Mouse (Mus musculus) forebrain, embryonic 11.5 days (tissue): Measurements from ENCODE around the gene Btnl10. TPM values are rescaled to one million over a fixed set of nuclear protein-coding genes. Genes with fewer than 3 reads are reported as not detected.

Source experiments
- ATAC-seq: fragments of 200-750 bp; cut with Nextera tagmentation; replicated peaks from 2 replicates; pipeline ENCODE4 v1.8.0; 2017; ENCODE audit warnings: moderate TSS enrichment; ENCODE audit not compliant: low FRiP score
- DNase-seq: peaks from one replicate; pipeline ENCODE4 v3.0.0-alpha.2; 2017; ENCODE audit warnings: low spot score
- H3K27ac ChIP-seq: fragments of 300-500 bp; sonication (generic); 2 replicates; pipeline ENCODE4 v1.5.1; 2014; ENCODE audit warnings: low read depth, low read length
- H3K27me3 ChIP-seq: fragments of 300-500 bp; sonication (generic); 2 replicates; pipeline ENCODE4 v1.6.1; 2014; ENCODE audit warnings: mild to moderate bottlenecking, low read length, mixed read lengths; ENCODE audit not compliant: control insufficient read depth, insufficient read depth
- H3K36me3 ChIP-seq: fragments of 300-500 bp; sonication (generic); 2 replicates; pipeline ENCODE4 v1.6.1; 2014; ENCODE audit warnings: mild to moderate bottlenecking, low read length, moderate library complexity, mixed read lengths; ENCODE audit not compliant: control insufficient read depth, insufficient read depth
- H3K4me1 ChIP-seq: fragments of 300-500 bp; sonication (generic); replicated peaks from 2 replicates; pipeline ENCODE4 v1.6.1; 2014; ENCODE audit warnings: low read length, mixed read lengths; ENCODE audit not compliant: control insufficient read depth, insufficient read depth
- H3K4me2 ChIP-seq: fragments of 300-500 bp; sonication (generic); 2 replicates; pipeline ENCODE4 v1.6.1; 2014; ENCODE audit warnings: low read depth, mild to moderate bottlenecking, low read length, moderate library complexity, mixed read lengths; ENCODE audit not compliant: severe bottlenecking
- H3K4me3 ChIP-seq: fragments of 300-500 bp; sonication (generic); 2 replicates; pipeline ENCODE4 v1.5.1; 2014; ENCODE audit warnings: low read depth, low read length
- H3K9ac ChIP-seq: fragments of 300-500 bp; sonication (generic); 2 replicates; pipeline ENCODE4 v1.6.1; 2014; ENCODE audit warnings: low read length
- H3K9me3 ChIP-seq: fragments of 300-500 bp; sonication (generic); 2 replicates; pipeline ENCODE4 v1.6.1; 2016; ENCODE audit warnings: low read length, mixed read lengths; ENCODE audit not compliant: control insufficient read depth
- WGBS: fragments of 180-500 bp; shearing (Covaris S2); extraction: QIAGEN DNeasy Blood & Tissue Kit; methylation state at CpG from one replicate; pipeline ENCODE4 v1.1.7; 2014; 5-methylcytosine and 5-hydroxymethylcytosine counted together
- polyA plus RNA-seq: library from polyadenylated mRNA; unstranded; fragments of >200 nt; fragmentation: Nextera tagmentation; extraction: Ambion mirVana; gene quantifications from 2 replicates; pipeline ENCODE4 v1.2.1, GENCODE M21; 2014

Gene Btnl10
- polyA plus RNA-seq, 1 experiment from 2014 or later: not detected

DNA sequence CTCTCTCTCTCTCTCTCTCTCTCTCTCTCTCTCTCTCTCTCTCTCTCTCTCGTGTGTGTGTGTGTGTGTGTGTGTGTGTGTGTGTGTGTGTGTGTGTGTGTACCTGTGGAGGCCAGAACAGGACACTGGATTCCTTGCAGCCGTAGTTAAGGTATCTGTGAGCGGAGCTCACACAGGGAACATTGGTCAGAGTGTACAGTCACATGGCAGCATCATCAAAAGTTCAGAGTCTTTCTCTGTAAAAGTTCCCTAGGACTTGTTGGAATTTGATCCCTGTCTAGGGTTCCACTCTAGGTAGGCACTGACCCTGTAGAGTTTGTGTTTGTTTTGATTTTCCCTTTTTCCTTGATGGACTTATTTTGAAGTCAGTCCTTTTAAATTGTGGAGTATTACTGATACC lies 8.9 kb downstream of the Btnl10 start:
- no peak overlapping the region for H3K9ac ChIP-seq
- H3K4me3 ChIP-seq: no peak overlapping the region
- peaks cover under 1% of the 10 kb centered on the region; the same call in 1 of the 2 replicates for H3K36me3 ChIP-seq
- 87% methylated on average over 2 of the region's 3 CpGs for WGBS
- DNase-seq (no peak), ATAC-seq (no peak)
- no peak overlapping the region for H3K4me2 ChIP-seq
- H3K9me3 ChIP-seq: no peaks in the 10 kb centered on the region
- no peaks in the 10 kb centered on the region for H3K27me3 ChIP-seq
- no peak overlapping the region for H3K27ac ChIP-seq
- H3K4me1 ChIP-seq: no peaks in the 10 kb centered on the region

DNA sequence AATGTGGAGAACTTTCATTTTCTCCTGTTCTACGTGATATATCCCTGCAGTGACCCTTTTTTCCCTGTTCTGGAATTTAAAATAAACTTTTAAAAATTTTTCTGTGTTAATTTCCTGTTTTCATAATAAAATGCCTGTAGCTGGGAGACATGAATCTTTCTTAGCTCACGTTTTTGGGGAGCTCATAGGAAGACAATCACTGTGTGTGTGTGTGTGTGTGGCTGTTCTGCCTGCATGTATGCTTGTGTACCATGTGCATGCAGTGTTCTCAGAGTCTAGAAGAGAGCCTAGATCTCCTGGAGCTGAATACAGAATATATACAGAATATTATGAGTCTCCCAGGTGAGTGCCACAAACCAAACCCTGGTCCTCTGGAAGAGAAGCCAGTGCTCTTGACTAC lies 9.3 kb downstream of the Btnl10 start:
- Histone ChIP-seq H3K4me1 (no peaks in the 10 kb centered on the region), H3K36me3 (peaks cover 4% of the 10 kb centered on the region; the same call in 1 of the 2 replicates)

DNA sequence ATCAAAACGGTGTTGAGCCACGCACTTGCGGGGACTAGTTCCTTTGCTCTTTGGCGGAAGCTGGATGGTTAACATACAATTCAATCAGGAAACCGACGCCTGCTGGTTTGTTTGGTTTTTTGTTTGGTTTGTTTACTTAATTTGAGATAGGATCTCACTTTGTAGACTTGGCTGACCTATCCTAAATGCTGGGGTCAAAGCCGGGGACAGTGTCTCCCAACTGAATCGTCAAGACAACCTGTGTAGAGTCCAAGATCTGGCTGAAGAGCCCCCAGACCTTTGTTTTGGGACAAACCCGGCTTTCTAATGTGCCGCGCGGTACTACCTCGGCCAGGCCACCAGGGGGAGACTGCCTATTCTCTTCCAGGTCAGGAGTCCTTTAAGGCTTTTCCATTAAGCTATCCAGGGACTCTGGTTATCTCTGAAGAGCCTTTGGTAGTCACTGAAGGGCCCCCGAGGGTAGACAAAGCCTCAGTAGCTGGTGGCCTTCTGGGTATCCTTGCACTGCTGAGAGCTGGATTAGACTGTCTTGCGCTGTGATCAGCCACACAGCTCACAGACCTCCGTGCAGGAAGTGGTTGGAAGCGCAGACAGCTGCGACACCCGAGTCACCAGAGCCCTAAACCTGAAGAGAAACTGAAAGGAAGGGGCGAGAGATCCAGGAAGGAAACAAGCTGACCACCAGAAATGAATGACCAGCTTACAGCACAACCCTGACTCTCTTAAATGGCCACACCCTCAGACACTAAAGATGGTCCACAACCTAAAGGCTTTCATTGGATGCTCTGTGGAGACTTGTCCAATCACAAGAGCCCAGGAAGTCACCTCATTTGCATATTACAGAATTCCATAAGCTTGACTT lies 10.3 kb downstream of the Btnl10 start:
- H3K9ac ChIP-seq: 0 out of 2 replicates have a peak overlapping the region, but pooled peaks have one; percentile 2
- no peak overlapping the region for H3K27ac ChIP-seq
- H3K36me3 ChIP-seq: peaks cover 8% of the 10 kb centered on the region; the same call in 1 of the 2 replicates
- peak; percentile 72 for ATAC-seq
- no peaks in the 10 kb centered on the region for H3K9me3 ChIP-seq
- peak; percentile 88 for DNase-seq
- H3K4me3 ChIP-seq: no peak overlapping the region
- H3K4me1 ChIP-seq: no peaks in the 10 kb centered on the region
- 41% methylated on average over 20 of the region's 20 CpGs for WGBS
- H3K27me3 ChIP-seq: no peaks in the 10 kb centered on the region
- 0 out of 2 replicates have a peak overlapping the region, but pooled peaks have one; percentile 0 for H3K4me2 ChIP-seq

More for the DNA sequence above, 9.3 kb downstream of the Btnl10 start:
- H3K27ac ChIP-seq: no peak overlapping the region
- no peak overlapping the region for H3K4me2 ChIP-seq
- no peak overlapping the region for H3K4me3 ChIP-seq
- no peak overlapping the region for H3K9ac ChIP-seq
- no peaks in the 10 kb centered on the region for H3K9me3 ChIP-seq
- H3K27me3 ChIP-seq: no peaks in the 10 kb centered on the region
- ATAC-seq: no peak
- 84% methylated on average over 2 of the region's 2 CpGs for WGBS
- DNase-seq: no peak

DNA sequence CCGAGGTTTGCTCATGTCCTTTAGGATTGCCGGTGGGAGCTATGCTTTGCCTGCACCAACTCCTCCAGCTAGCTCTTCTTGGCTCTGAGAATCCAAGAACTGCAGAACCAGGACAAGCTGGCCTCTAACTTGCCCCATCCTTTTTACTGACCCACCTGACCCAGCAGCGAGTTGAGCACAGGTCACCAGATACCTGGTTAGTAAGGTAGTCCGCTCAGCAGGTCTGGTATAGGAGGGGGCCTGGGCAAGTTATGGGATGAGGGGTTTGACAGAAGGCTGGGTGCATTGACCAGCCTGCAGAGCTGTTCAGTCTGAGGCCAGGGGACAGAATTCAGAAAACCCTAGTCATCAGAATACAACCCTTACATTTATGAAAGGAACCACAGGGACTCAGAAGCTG lies 11.3 kb downstream of the Btnl10 start:
- Histone ChIP-seq H3K4me3 (no peak overlapping the region), H3K27me3 (no peaks in the 10 kb centered on the region), H3K27ac (no peak overlapping the region), H3K4me2 (no peak overlapping the region), H3K4me1 (no peaks in the 10 kb centered on the region), H3K36me3 (peaks cover 11% of the 10 kb centered on the region; the same call in 1 of the 2 replicates), H3K9me3 (no peaks in the 10 kb centered on the region), H3K9ac (no peak overlapping the region)
- WGBS: 80% methylated on average over 4 of the region's 4 CpGs
- no peak for DNase-seq
- ATAC-seq: no peak

DNA sequence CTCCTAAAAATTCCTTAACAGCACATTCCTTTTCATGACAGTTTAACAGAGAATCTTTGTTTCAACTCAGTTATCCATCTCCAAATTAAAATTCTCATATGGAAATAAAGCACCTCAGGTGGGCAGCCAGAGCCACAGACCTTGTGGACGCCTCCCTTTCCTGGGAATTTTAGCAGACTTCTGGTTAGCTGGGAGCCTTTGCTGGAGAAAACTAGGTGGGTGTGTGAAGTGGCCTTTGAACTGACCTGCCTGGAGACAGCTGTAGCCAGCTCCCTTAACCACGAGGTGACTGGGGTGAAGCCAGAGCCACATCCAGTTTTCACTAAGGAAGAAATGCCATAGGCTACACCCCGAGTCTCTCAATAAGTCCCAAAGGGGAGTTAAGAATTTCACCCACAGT lies 11.9 kb downstream of the Btnl10 start:
- Histone ChIP-seq H3K4me1 (no peaks in the 10 kb centered on the region), H3K27ac (no peak overlapping the region)

DNA sequence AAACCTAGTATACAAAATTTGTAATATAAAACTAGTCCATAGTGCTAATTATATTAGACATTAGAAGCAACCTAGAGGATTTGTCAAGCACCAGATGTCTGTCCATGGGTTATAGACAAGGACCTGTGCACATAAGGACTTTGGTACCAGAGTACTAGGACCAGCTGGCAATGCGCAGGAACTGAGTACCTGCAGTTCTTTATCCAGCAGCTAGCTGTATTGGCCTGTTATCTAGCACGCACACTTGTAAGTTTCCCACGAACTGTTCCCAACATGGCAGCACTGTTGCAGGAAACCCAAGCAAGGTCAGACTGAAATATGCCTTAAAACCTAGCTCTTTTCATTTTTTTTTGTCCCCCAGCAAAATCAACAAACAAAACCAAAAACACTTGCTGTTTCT lies 12.5 kb downstream of the Btnl10 start:
- Histone ChIP-seq H3K36me3 (peaks cover 11% of the 10 kb centered on the region; the same call in 1 of the 2 replicates), H3K4me1 (no peaks in the 10 kb centered on the region), H3K4me2 (no peak overlapping the region), H3K9me3 (no peaks in the 10 kb centered on the region), H3K27me3 (no peaks in the 10 kb centered on the region), H3K4me3 (no peak overlapping the region), H3K27ac (no peak overlapping the region), H3K9ac (no peak overlapping the region)
- ATAC-seq (no peak), DNase-seq (no peak)
- 96% methylated on average over 3 of the region's 3 CpGs for WGBS

More for the DNA sequence above, 11.9 kb downstream of the Btnl10 start:
- Histone ChIP-seq H3K9me3 (no peaks in the 10 kb centered on the region), H3K9ac (no peak overlapping the region), H3K4me3 (no peak overlapping the region), H3K36me3 (peaks cover 11% of the 10 kb centered on the region; the same call in 1 of the 2 replicates), H3K27me3 (no peaks in the 10 kb centered on the region), H3K4me2 (no peak overlapping the region)
- ATAC-seq: no peak
- DNase-seq: no peak
- 57% methylated on average over 3 of the region's 3 CpGs for WGBS

DNA sequence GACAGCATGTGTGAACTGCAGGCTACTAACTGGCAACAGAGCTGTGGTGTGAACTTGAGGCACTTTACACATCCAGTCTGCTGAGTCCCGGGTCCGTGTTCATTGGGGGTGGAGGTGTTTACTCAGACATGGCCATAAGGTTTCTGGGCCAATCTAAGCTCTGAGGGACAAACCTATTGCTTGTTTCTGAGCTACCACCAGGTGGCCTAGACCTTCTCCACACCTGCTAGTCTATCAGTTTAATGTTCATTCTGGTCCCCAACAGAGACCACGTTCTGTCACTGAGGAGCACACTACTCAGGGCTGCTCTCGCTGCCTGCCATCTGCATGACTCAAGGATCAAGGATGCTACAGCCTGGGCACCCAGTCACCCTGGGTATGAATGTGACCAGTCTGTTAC lies 13.9 kb downstream of the Btnl10 start:
- DNase-seq (no peak), ATAC-seq (no peak)
- WGBS: 78% methylated on average over 4 of the region's 4 CpGs
- Histone ChIP-seq H3K36me3 (peaks cover 14% of the 10 kb centered on the region), H3K4me3 (no peak overlapping the region), H3K4me2 (no peak overlapping the region), H3K27ac (no peak overlapping the region), H3K4me1 (no peaks in the 10 kb centered on the region), H3K27me3 (no peaks in the 10 kb centered on the region), H3K9me3 (no peaks in the 10 kb centered on the region), H3K9ac (no peak overlapping the region)

DNA sequence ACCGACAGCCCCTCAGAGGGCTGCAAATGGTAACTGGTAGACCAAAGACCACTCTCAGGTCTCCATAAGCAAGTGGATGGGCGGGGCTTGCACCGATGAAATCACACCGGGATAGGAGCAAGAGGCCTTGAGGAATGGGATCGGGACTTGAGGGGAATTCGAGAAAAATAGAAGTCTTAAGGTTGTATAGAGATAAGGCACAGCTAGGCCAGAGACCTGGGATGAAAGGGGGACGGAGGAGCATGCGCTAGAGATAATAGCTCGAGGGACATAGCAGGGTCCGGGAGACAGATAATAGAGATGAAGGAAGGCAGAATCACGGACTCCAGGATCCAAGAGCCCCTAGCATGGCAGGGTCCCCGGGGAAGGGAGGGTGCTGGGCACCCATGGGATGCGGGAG lies 20.2 kb downstream of the Btnl10 start:
- ATAC-seq (no peak), DNase-seq (no peak)
- 1% methylated on average over 12 of the region's 13 CpGs for WGBS
- Histone ChIP-seq H3K27me3 (no peaks in the 10 kb centered on the region), H3K9ac (peak overlapping the region; percentile 97), H3K9me3 (no peaks in the 10 kb centered on the region), H3K4me2 (peak overlapping the region; percentile 89), H3K36me3 (peaks cover 7% of the 10 kb centered on the region), H3K4me3 (peak overlapping the region; percentile 92), H3K4me1 (peaks cover 12% of the 10 kb centered on the region; the same call in 1 of the 2 replicates), H3K27ac (peak overlapping the region; percentile 88; the same call in 1 of the 2 replicates)
